Mouse (Mus musculus) thymus, postnatal 4 days (tissue): ENCODE data around the gene Rptor.
A peak's percentile ranks its signal among the peaks of the same experiment; 100 is the strongest.

Experiments used
- DNase-seq: peaks from one replicate; pipeline ENCODE4 v3.0.0; 2021

Rptor gene

DNA sequence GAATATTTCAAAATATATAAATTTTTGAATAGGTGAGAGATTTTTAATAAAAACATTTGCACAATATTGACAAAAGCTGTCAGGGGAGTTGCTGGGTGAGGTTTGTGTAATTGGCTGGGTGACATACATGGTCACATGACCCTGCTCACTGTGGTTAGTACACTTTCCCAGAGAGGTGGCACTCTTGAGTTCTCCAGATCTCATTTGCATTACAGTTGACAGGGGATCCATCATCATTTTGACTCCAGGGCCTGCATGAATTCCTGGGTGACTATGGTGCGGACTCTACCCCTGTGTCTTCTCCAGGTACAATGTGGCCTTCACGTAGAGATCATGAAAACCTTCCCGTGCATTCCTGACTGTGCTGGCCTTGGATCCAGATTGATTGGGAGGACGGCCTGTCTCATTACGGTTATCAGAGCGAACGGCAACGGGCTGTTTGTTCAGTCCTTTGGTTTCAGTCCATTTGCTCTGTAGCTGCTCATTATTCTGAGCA, 183.7 kb downstream of the Rptor start:
- no peak for DNase-seq

DNA sequence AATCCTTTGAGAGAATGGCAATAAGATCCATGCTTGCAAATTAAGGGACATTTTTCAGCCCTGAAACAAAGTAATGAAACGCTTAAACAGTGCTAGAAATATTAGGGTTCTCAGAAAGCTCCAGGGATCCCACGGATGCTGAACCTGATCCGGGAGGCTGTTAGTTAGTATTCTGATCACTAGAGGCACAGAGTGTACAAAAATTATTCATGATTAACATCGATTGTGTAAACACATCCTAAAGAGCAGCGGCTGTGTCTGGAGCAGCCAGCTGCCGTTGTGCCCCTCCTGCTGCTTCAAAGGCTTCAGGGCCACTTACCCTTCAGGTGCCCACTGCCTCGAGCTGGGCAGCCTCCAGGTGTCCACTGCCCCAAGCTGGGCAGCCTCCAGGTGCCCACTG, 185.8 kb downstream of the Rptor start:
- no peak for DNase-seq

DNA sequence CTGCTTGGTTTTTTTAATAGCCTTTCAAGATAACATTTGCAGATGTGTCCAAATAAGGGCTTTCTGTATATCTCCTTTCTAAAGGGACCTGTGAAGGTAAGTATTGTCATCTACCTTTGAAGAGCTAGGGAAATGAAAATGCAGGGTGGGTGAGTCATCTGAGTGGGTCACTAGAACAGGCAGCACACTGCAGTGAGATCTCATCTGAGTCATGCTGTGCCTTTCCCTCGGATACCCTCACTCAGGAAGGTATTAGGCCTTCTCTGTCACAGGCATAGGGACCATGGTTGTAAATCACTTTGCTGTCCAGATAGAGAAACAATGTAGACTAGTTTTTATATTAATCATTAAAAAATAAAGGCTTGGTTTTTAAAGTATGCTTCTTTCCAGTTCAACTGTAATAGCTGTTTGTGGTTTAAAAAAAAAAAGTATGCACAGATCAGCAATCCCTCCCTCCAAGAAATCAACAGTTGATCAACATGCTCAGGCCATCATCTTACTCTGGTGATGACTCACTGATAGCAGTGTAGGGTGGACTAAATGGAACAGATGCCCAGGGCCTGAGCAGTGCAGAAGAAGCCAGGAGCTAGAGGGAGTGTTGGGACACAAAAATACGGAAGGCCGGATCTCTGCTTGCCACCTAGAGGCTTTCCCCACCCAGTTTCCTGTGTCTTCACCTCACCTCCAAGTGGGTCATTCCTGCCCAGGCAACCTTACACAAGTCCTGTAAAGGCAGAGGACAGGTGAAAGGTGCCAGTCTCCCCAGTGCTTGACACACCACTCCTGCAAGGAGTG, 186.4 kb downstream of the Rptor start:
- no peak for DNase-seq

DNA sequence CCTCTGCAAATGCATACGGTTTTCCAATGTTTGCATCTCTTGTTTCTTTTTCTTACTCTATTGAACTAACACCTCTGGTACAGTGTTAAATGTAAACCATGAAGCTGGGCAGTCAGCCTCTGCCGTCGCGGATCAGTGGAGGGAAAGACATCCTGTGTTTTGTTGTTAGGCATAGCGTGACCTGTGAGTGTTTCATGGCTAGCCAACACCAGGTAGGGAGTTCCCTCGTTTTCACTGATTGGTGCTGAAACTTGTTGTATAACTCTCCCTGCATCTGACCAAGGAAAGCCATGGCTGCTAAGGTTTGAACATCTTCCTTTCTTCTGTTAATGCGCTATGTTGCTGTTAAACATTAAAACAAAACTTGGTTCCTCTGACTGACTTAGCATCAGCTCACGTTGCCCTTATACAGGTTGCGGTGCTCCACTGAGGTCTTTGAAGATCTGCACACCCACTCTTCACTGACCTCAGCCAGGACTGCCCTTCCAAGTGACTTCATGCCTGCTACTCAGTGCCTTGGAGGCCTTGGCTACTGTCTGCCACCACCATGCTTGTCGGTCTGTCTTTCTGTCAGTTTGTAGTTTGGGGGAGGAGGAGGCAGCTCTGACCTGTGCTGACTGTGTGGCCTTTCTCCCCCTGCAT, 189.3 kb downstream of the Rptor start:
- DNase-seq = no peak

DNA sequence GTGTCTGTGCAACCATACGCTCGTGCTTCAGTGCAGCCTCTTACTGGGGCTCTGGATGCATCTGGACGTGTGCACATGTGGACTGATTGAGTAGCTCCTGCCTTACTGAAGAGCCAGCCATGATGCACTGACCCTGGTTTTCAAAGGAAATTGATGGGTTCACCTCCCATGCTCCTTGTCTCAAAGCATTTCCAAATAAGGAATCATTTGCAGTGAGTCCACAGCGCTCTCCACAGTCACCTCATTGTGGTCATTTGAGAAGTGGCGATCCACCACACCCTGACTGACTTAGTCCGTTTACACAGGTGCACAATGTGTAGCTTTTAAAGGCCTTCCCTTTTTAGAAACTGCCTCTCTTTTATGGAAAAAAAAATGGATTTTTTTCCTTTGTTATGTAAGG, 190.7 kb downstream of the Rptor start:
- DNase-seq = no peak

DNA sequence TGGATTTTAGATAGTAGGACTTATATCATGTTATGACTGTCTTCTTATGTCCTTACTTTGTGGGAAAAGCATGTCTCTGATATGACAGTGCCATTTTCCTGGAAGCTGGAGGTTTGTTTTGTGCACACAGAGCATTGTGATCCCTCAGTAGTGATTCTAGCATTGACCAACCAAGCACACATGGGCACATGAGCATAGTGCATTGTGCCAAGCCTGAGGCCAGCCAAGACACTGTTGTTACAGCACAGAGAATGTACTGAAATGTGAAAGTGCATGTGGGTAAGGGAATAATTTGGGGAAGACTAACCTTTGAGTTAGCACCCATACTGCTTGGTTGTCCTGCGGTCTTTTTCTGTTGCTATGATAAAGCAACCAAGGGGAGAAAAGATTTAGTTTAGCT, 191.3 kb downstream of the Rptor start:
- DNase-seq = no peak

DNA sequence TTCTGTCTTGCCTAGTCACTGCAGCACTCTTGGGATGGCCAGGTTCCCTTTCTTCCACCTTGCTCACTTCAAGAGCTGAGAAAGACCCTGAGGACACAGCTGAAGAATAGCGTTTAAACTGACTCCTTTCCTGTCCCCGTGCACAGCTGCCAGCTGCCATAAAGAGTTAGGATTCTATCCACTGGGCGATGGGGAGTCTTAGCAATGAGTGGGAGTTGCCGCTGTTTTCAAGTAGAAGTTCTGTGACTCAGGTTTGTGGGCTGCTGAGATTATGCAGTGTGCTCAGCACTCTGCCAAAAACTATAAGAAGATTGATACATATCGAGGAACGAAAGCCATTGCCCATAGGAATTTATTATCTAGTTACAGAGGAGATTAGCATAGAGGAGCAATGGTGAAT, 192.0 kb downstream of the Rptor start:
- DNase-seq = no peak

DNA sequence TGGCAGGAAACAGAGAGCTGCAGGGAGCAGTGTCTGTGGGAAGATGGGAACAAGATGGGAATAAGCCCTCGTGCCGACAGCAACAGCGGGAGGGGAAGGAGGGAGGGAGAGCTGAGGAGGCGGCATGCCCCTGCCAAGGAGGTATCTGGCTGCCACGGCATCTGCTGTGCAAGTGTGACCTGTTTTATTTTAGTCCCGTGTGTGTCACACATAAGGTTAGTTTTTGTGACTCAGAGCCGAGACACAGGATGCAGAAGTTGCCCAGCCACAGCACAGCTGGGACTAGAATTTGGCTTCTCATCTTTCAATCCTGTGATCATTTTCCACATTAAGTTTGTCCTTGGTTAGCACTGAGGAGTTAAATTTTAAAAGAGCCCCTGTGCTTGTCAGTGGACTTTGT, 193.7 kb downstream of the Rptor start:
- peak; percentile 56 for DNase-seq

DNA sequence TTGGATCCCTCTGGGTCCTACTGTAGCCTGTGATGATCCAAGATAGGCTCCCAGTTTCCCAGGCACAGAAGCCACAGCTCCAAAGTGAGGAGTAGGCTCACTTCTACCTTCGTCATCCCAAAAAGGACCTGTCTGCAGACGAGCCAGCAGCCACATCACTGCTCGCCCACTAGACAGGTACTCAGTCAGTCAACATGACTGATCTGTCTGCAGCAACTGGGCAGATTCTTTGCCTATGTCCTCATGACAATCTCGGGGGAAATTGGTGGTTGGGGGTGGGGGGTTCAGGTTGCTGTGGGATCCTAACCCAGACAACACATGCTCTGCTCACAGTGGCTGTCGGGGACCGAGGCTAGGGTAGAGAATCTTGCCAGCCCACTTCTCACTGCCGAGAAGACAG, 194.1 kb downstream of the Rptor start:
- no peak for DNase-seq

DNA sequence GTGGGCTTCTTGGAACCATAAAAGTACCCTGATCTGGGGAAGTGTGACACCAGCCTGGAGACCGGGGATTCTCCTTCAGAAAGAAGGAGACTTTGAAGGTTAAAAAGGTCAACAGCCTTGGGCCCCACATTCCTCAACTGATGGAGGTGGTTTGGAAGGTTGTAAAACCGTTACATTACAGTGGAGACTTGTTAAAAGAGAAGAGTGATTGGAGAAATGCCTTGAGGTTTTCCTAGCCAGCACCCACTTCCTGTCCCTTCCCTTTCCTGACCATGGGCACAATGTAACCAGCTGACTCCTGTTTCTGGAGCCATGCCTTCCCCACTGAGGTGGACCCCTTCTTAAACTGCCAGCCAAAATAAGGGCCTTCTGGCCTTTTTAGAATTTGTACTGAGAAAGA, 196.8 kb downstream of the Rptor start:
- DNase-seq = no peak

DNA sequence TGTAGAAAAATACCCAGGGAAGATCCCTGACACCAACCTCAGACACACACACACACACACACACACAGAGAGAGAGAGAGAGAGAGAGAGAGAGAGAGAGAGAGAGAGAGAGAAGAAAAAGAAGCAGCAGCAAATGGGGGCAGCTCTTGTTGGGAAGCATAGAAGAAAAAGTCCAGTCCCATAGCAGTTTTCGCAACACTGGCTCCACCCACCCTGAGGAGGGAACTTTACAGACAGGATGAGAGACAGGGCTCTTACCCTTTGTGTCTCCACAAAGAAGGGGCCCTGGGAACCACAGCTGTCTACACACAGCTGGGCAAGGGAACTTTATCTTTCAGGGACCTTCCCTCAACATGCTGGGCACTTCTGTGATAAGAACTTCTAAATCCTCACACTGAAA, 199.2 kb downstream of the Rptor start:
- peak; percentile 80 for DNase-seq

DNA sequence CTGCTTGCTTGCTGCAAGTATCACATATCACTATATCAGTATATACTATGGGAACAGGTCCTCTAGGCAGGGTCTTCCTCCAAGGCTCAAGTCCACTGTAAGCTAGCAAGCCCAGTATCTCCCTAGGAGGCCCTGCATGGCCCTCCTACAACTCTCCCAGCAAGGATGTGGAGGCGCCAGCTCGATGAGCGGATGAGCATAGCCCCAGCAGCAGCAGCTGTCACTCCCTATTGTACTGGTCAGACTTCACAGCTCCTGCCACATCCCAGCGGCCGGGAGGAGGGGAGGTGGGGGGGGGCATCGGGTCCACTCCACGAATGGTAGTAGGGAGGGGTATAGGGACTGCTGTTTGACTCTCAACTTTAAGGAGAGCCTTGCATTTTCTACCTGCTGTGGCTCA, 200.2 kb downstream of the Rptor start:
- DNase-seq = no peak

DNA sequence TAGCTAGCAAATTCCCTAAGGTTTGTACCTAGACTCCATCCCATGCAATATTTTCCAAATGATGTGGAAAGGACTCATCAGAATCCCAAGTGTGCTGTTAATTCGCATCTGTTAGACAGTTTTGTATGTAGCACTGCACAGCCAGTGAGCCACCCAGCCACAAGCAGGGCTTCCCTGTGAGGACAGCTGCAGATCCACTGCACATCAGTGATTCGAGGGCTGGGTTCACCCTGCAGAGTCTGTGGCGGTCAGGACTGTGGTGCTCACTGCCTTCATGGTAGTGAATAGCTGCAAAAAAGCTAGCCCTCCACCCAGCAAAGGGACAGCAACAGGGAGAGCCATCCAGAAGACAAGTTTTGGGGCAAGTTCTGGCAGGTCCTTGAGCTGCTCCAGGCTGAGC, 201.7 kb downstream of the Rptor start:
- DNase-seq = no peak

DNA sequence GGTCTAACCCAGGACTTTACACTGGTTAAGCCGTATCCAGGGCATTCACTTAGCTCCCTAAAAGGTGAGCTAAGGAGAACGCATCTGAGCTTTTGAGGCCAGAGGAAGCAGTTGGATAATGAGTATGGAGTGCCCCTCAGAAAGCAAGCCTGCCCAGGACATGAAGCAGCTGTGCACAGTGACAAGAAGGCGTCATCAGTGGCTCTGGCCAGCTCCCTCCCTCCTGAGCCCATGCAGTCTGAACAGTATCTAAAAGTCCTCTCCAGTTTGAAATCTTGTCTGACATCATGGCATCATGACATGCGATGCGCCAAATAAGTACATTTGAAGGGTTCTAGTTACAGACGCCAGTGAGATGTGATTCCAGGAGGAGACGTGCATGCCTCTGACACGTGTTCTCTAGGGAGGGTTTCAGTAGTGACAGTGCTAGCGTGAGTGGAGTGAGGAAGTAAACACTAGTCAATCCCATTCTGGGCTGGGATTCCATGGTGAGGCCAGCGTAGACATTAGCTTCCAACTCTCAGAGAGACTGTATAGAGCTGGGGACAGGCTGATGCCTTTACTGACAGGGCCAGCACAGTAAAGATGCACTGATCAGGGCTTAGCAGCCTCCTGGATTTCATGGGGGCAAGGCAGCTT, 202.5 kb downstream of the Rptor start:
- no peak for DNase-seq

DNA sequence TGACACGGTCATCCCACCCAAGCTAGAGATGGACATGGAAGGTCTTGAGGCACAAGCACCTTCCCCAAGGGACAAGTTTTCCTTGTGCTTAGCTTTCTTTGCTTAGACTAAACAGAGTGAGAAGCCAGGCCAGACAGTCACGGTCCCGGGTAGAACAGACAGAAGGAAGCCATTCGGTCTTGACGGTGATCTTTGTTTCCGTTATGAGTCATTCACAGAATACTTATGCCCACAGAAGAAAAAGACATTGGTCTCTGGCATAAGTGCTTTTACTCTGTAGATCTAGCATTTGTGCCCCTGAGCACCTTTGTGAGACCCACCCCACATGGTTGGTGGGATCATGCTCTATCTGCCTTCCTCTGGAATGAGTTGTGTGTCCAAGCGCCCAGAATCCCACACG, 203.8 kb downstream of the Rptor start:
- no peak for DNase-seq

DNA sequence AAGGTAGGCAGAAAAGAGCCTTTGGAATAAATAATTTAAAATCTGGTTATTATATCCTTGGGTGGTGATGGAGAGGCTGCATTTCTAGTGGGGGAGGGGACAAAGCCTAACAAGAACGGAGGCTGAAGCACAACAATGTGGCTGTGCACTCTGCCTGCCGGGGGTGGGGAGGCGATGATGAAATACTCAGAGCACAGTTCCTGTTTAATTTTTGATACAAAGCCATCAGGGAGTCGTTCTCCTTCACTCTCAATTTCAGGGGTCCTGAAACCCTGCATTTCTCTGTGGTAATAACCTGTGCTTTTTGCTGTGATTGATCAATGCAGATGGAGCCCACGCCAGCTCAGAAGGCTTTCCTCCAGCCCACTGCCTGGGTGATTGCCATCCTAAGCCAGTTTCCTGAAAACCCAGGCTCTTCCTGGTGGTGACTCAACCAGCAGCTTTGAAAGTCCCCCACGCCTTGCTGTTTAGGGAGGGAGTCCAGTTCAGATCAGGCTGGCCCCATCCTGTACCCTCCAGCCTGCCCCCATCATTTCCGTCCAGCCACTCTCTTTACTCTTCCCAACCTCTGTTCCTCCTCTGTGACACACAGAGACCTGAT, 204.8 kb downstream of the Rptor start:
- no peak for DNase-seq

DNA sequence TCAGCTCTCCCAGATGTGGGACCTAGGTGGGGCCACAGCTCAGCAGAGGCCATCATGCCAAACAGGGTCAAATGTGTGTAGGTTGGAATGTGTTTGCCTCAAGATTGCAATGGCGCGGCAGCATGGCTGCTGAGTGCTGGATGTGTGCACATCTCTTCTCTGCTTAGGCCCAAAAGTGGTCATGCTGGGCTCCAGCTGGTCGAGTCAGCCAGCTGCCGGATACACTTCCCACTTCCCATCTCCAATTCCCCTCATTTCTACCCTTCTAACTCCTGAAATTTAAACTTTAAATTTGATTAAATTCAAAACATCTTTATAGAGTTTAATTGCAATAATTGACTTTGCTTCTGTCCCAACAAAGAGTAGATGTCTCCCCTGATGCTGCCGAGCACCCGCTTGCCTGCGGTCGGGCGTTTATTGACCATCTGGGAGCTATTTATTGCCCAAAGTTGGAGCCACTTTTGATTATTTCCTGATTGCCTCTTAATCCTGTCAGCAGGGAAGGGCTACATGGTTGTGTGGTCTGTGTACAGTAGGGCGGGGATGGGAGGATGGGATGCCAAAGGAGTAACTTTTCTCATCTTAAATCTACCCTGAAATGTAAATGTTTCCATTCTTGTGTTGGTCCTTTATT, 206.1 kb downstream of the Rptor start:
- no peak for DNase-seq

DNA sequence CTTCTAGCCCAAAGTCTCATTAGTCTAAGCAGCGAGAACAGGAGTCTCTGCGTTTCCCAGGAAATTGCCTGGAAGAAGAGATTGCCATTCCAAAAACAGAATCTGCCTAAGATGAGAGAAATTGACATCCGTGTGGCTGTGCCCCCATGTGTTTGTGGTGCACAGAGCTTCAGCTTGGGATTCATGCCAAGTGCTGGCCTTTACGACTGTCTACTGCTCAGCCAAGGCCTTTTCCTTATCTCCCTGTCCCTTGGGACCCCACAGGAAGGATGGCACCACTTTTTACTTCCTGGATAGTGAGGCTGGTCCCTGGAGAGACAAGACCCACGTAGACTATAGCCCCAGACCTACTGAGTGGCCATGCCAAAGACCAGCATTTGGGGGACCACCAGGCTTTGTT, 206.6 kb downstream of the Rptor start:
- no peak for DNase-seq

DNA sequence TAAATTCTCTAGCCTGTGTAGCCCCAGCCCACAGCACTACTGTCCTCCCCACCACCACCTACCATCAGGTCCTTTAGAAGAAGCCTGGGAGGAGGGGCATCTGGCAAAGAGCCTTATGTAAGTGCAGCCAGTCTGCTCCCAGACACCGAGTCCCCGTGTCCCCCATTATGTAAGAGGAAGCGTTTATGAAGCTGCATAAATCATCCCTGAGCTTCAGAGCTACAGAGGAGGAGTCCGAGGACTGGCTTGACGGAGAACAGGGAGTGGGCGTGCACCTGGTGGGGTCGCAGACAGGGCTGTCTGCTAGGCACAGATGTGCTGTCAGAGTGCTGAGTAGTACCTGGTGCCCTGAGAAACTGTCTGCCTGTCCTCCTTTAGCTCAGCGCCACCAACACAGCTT, 208.3 kb downstream of the Rptor start:
- no peak for DNase-seq

DNA sequence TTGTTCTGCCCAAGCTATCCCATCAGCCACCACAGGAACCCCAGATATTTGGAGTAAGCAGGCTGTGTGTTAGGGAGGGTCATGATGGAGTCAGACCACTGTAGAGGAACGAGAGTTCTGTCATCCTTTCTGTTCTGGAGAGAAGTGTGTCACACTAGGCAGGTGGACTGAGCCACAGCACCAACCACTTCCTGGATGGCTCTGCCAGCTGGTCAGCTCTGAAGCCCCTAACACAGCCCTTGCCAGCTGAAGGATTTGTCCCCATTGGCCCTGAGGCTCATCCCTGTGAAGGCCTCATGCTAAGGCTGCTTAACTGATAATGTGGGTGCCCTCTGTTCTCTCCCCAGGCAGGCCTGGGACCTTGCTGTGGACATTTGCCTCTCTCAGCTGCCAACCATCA, 208.9 kb downstream of the Rptor start:
- no peak for DNase-seq

DNA sequence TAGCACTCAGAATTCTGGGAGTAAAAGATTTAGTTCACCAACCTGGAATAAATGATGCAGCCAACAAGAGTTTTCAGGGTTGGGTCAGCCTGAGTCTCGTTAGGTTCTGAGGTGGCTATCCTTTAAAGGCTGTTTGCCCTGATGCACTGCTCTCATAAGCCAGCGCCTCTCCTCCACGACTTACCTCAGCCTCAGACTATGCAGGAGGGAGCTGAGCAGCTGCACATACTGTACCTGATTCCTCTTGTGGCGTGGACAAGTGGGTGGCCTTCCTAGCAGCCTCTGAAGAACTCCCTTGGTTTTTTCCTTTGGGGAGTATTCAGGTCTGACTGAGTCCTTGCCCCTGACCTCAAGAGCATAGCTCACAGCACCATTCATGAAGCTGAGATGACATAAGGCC, 209.4 kb downstream of the Rptor start:
- no peak for DNase-seq

DNA sequence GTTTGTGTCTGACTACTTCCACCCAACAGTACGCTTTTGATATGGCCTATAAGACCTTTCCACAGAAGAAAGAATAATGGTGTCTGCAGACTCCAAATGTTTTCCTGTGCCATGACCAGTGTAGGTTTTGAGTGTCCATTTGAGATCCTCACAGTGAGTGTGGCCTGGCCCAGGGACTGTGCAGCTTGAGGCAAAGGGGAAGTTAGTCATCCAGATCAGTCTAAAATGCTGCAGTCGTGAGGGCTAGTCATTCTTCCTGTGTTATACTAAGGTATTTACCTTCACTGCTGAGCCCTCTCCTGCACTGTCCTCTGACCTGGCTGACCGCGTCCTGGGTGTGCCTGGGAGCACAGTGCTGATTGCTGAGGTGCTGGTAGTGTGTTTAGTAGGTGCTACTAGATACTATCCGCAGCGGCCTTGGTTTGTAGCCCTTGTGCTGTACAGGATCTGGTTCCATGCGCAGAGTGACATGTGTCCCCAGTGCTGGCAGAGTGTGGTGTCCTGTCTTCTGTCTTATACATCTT, 211.4 kb downstream of the Rptor start:
- no peak for DNase-seq

DNA sequence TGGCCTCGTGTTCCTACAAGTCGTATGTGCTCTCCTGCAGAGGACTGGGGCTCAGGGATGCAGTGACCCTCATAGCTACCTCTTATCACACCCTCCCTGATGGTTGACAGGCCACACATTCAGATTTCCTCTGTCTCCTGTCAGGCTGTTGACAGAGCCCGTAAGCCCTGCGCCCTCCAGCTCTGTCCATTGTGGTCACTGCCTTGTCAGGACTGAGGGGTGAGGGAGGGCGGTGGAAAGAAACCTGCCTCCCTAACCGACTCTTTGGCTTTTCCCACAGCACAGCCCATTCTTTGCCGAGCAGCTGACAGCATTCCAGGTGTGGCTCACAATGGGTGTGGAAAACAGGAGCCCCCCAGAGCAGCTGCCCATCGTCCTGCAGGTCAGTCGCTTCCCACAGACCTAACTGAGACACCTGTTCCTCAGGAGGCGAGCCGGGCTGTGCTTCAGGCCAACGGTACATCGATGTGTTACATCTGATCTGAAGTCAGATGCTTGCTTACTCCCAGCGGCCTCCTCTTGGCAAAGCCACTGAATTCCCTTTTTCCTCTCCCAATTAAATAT, 214.2 kb downstream of the Rptor start:
- no peak for DNase-seq
